Mouse (Mus musculus): Measurements from ENCODE around the gene Atxn1. TPM values are rescaled to one million over a fixed set of nuclear protein-coding genes. Genes with fewer than 3 reads are reported as not detected.

The Atxn1 gene
- total and polyA plus RNA-seq, 2 experiments from 2014 or later: 12.0 to 31.4 TPM

DNA sequence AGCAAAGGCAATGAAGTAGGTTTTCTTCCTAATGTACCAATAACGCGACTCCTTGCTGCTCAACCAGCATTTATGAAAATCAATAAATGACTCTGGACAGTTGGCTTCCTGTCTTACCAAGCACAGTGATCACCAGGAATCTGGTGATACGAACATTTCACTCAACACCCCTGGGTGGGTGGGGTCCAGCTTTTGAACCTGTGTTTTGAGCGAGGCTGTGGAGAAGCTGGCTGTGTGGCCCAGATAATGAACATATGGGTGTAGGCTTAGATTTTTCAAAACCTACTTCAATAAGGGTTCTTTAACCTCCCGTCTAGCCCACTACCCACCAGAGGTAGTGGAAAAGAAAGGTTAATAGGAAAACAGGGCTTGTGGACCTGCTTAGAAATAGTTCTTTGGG, 462.0 kb downstream of the Atxn1 start:
- Histone ChIP-seq H3K36me3 (ENCODE audit: insufficient read depth, low read length) (no peaks in the 10 kb centered on the region), H3K9ac (replicated peaks; ENCODE audit: low read length, poor library complexity, severe bottlenecking) (no peak overlapping the region), H3K27me3 (ENCODE audit: insufficient read depth, low read length) (no peaks in the 10 kb centered on the region), H3K27ac (ENCODE audit: low read depth, low read length) (no peak overlapping the region), H3K9me3 (ENCODE audit: low read length) (no peaks in the 10 kb centered on the region), H3K4me3 (ENCODE audit: low read depth, low read length) (no peak overlapping the region), H3K4me2 (ENCODE audit: low read depth, low read length, poor library complexity, severe bottlenecking) (no peak overlapping the region), H3K4me1 (ENCODE audit: insufficient read depth, low read length) (no peaks in the 10 kb centered on the region)
- 92% methylated on average over 5 of the region's 5 CpGs for WGBS
- no peak for TF ChIP-seq CTCF (IDR thresholded peaks at IDR 0.05)
- no peak for ATAC-seq (ENCODE audit: low FRiP score)
- DNase-seq (ENCODE audit: low spot score): no peak

DNA sequence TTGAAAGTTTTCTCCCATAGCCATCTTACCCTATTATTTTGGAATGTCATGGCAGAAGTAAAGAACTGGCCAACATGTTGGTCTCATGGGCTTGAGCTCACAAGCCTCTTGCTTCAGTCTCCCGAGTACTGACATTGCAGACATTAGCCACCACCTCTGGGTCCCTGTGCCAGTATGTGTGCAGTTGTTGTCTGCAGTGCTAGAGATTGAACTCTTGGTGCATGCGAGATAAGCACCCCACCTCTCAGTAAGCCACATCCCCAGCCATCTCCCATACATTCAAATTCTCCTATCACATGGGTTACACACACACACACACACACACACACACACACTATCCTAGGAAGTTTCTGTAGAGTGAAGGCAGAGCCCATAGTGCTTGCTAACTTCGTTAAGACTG, 464.9 kb downstream of the Atxn1 start:
- no peaks in the 10 kb centered on the region for H3K27me3 ChIP-seq (ENCODE audit: insufficient read depth, low read length)
- no peaks in the 10 kb centered on the region for H3K9me3 ChIP-seq (ENCODE audit: low read length)
- no peak for TF ChIP-seq CTCF (IDR thresholded peaks at IDR 0.05)
- no peak for ATAC-seq (ENCODE audit: low FRiP score)
- H3K4me1 ChIP-seq (ENCODE audit: insufficient read depth, low read length): no peaks in the 10 kb centered on the region
- H3K9ac ChIP-seq (replicated peaks; ENCODE audit: low read length, poor library complexity, severe bottlenecking): no peak overlapping the region
- no peak for DNase-seq (ENCODE audit: low spot score)
- H3K27ac ChIP-seq (ENCODE audit: low read depth, low read length): no peak overlapping the region
- no peak overlapping the region for H3K4me2 ChIP-seq (ENCODE audit: low read depth, low read length, poor library complexity, severe bottlenecking)
- 89% methylated on average over 3 of the region's 3 CpGs for WGBS
- no peak overlapping the region for H3K4me3 ChIP-seq (ENCODE audit: low read depth, low read length)
- no peaks in the 10 kb centered on the region for H3K36me3 ChIP-seq (ENCODE audit: insufficient read depth, low read length)

Measured in midbrain, postnatal 0 days (tissue).